Mouse (Mus musculus) B cell, adult 67 days (primary cell): ENCODE results near the gene Cbx7. TPM values are rescaled to one million over a fixed set of nuclear protein-coding genes. Genes with fewer than 3 reads are reported as not detected.

Experiments
- total RNA-seq, 2 experiments: library from RNA; stranded (reverse); gene quantifications; 4 replicates each; pipeline ENCODE4 v1.2.4; 2023

Cbx7 gene
- total RNA-seq = 100 to 1,000 TPM; 142 TPM

GRCm38 (mm10) chr15:79970940-79971339 lies at the start of gene Cbx7:
Gene Cbx7 (minus strand): TSS chr15:79971119.

GRCm38 (mm10) chr15:80014321-80015210 lies 43.6 kb upstream of the Cbx7 start, which contains the start of gene Pdgfb:
Gene Pdgfb (minus strand): TSS chr15:80014977.

DNA sequence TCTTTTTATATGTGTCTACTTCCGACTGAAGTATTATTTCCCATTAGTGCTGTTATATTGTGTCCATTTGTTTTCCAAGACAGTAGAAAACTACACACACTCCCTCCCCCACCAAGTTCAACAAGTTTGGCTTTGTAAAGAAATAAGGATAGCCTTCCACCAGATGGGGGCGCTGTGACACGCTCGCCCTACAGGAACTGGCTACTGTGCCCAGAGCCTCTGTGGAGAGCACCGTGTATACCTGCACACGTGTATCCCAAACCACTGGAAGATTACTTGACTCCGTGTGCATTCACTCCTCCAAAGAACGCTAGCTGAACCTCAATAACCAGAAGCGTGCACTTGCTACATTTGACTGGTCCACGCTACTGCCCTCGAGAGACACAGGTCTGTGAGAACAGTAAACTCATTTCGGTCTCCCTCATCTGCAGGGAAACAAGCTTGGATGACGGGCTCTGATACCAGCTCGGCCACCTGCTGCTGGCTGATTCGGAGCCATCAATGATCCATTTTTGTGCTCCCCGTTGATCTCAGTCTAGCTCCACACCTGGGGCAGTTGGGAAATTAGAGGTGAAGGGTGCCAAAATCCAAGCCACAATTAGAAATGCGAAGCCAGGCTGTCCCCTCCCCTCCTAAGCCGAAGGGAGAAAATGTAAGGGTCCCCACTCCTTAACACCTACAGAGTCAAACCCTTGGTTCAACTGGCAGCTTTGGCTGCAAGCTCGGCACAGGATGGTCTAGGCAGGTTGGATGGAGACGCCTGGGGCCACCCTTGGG lies 79.3 kb downstream of the Cbx7 start, which contains the start of gene Apobec3:
TSS of gene Apobec3 (plus strand) at position 224 of the 777 bp plus-strand sequence.

Other genes with a start within 250 kb of the Cbx7 start
- gene Sun2, start 228.6 kb downstream of the Cbx7 start, total RNA-seq = 100 to 1,000 TPM; 349 to 351 TPM
- gene Dnal4, start 193.3 kb downstream of the Cbx7 start, total RNA-seq = 10 to 100 TPM in 1 of 2 experiments, 1 to 10 TPM in 1; 7.8 to 11.4 TPM
- under 1 TPM; 0.15 TPM for gene Nptxr, start 166.4 kb downstream of the Cbx7 start, total RNA-seq
- gene Npcd, start 136.9 kb downstream of the Cbx7 start, total RNA-seq = not detected
- gene Cbx6, start 136.4 kb downstream of the Cbx7 start, total RNA-seq = 10 to 100 TPM; 12.5 to 15.8 TPM
- 100 to 1,000 TPM; 396 to 482 TPM for gene Apobec3, start 79.5 kb downstream of the Cbx7 start, total RNA-seq
- gene Pdgfb, start 43.9 kb upstream of the Cbx7 start, total RNA-seq = under 1 TPM; 0.35 to 0.47 TPM
- not detected for gene Syngr1, start 120.2 kb upstream of the Cbx7 start, total RNA-seq
- 1,000 to 10,000 TPM; 1,002 to 1,069 TPM for gene Rpl3, start 120.7 kb upstream of the Cbx7 start, total RNA-seq
- gene Tab1, start 162.0 kb upstream of the Cbx7 start, total RNA-seq = 10 to 100 TPM; 20.0 to 35.2 TPM
- not detected for gene Mgat3, start 202.6 kb upstream of the Cbx7 start, total RNA-seq